Mouse (Mus musculus): Measurements from ENCODE around the gene Rrp7a.

DNA sequence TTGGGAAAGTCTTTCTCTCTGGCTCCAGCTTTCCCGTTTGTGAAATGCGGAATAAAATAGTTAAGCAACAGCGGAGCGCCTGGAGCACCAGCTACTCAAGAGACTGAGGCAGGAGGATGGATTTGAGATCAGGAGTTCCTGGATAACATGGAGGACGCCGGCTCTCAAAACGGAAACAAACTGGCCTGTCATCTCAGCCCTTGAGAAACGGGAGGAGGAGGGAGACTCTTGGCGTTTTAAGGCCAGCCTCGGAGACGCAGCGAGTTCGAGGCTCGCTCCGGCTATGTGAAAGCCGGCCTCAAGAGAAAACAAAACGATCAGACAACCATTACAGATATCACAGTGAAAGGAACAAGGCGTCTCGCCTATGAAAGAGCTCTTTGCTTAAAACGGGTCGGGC is 25.8 kb upstream of the Rrp7a start:
- no peak for TF ChIP-seq CTCF (conservative IDR thresholded peaks at IDR 0.05; ENCODE audit: low read length)
- TF ChIP-seq NANOG (IDR thresholded peaks at IDR 0.05; ENCODE audit: borderline replicate concordance, low read length), result no peak
- no peak for TF ChIP-seq POU5F1 (IDR thresholded peaks at IDR 0.05; ENCODE audit: borderline replicate concordance, low read length)

Data from E14TG2a.4 (cell line).